Mouse (Mus musculus) heart, adult 2 months (tissue): ENCODE measurements around the gene Polr3b. TPM values are rescaled to one million over a fixed set of nuclear protein-coding genes. Genes with fewer than 3 reads are reported as not detected.

Experiments
- DNase-seq, 2 experiments: peaks; one replicate each; pipeline ENCODE4 v3.0.0; 2021
- H3K27ac ChIP-seq: fragments of 200-600 bp; 2 replicates; pipeline ENCODE4 v1.8.1; 2022
- H3K27me3 ChIP-seq: fragments of 200-500 bp; 2 replicates; pipeline ENCODE4 v1.6.1; 2012; ENCODE audit warnings: mild to moderate bottlenecking, low read length, inconsistent platforms, mixed read lengths; ENCODE audit not compliant: control insufficient read depth, insufficient read depth
- H3K36me3 ChIP-seq: fragments of 200-500 bp; 2 replicates; pipeline ENCODE4 v1.6.1; 2012; ENCODE audit warnings: low read length, inconsistent platforms; ENCODE audit not compliant: control insufficient read depth, insufficient read depth
- H3K4me1 ChIP-seq: fragments of 200-500 bp; 2 replicates; pipeline ENCODE4 v1.6.1; 2011; ENCODE audit warnings: low read length; ENCODE audit not compliant: control insufficient read depth, insufficient read depth
- H3K4me3 ChIP-seq: fragments of 200-600 bp; 2 replicates; pipeline ENCODE4 v1.8.1; 2022
- H3K79me2 ChIP-seq: fragments of 200-500 bp; replicated peaks from 2 replicates; pipeline ENCODE4 v1.6.1; 2012; ENCODE audit warnings: mild to moderate bottlenecking, inconsistent platforms, low read length, moderate library complexity, mixed read lengths; ENCODE audit not compliant: control insufficient read depth, insufficient read depth
- H3K9ac ChIP-seq: fragments of 200-500 bp; 2 replicates; pipeline ENCODE4 v1.6.1; 2012; ENCODE audit warnings: low read depth, mild to moderate bottlenecking, control low read depth, inconsistent platforms, low read length, mixed read lengths
- CTCF ChIP-seq: fragments of 200-600 bp; IDR thresholded peaks from 2 replicates; pipeline ENCODE4 v1.8.1; 2022; ENCODE audit warnings: antibody characterized with exemption, mild to moderate bottlenecking, moderate library complexity
- EP300 ChIP-seq: fragments of 200-500 bp; IDR thresholded peaks from 2 replicates; pipeline ENCODE4 v1.6.1; 2011; ENCODE audit warnings: low read depth, low read length, control low read depth; ENCODE audit not compliant: insufficient read depth
- POLR2A ChIP-seq: fragments of 200-500 bp; IDR thresholded peaks from 2 replicates; pipeline ENCODE4 v1.6.1; 2011; ENCODE audit warnings: mild to moderate bottlenecking, low read depth, low read length, control low read depth; ENCODE audit not compliant: insufficient read depth
- WGBS: fragments of 180-500 bp; shearing (Covaris S2); methylation state at CpG from one replicate; pipeline ENCODE4 v1.1.7; 2018; 5-methylcytosine and 5-hydroxymethylcytosine counted together
- intact Hi-C: fragments of 180-260 bp; cut with DNase I; formaldehyde crosslinking; loops from one replicate; pipeline ENCODE4 v1.15.1; 2025
- polyA plus RNA-seq: library from polyadenylated mRNA; depleted of rRNA; stranded (reverse); fragments of >200 nt; gene quantifications from 2 replicates; pipeline ENCODE4 v1.2.3, GENCODE M21; 2012
- total RNA-seq, 2 experiments: library from RNA; stranded (reverse); gene quantifications; 2 replicates each; pipeline ENCODE4 v1.2.3; 2021

Gene Polr3b
- total and polyA plus RNA-seq, 3 experiments = 3.0 to 10.9 (median 8.9) TPM

GRCm38 (mm10) chr10:84659281-84659680, 37.2 kb downstream of the Polr3b start:
- WGBS = 95% methylated on average over 3 of the region's 3 CpGs
- no peak for TF ChIP-seq CTCF
- TF ChIP-seq EP300 = no peak
- TF ChIP-seq POLR2A = no peak
- no peak overlapping the region for H3K4me3 ChIP-seq
- no peak overlapping the region for H3K9ac ChIP-seq
- DNase-seq = no peak
- intact Hi-C loops = loop anchor here (5.0 to 10.0 kb wide), 2 partner anchors 43 to 466 kb away; partner anchors contain the start of gene Mterf2
- peaks cover 14% of the 10 kb centered on the region for H3K4me1 ChIP-seq
- H3K27me3 ChIP-seq = no peaks in the 10 kb centered on the region
- H3K27ac ChIP-seq = no peak overlapping the region
- no peaks in the 10 kb centered on the region for H3K79me2 ChIP-seq
- H3K36me3 ChIP-seq = peaks cover 13% of the 10 kb centered on the region

GRCm38 (mm10) chr10:84662138-84662537, 40.0 kb downstream of the Polr3b start:
- 95% methylated on average over 6 of the region's 6 CpGs for WGBS
- H3K27ac ChIP-seq = no peak overlapping the region
- no peak overlapping the region for H3K9ac ChIP-seq
- peaks cover 7% of the 10 kb centered on the region for H3K4me1 ChIP-seq
- no peak for TF ChIP-seq POLR2A
- TF ChIP-seq EP300 = no peak
- no peak for TF ChIP-seq CTCF
- no peaks in the 10 kb centered on the region for H3K79me2 ChIP-seq
- H3K4me3 ChIP-seq = no peak overlapping the region
- H3K27me3 ChIP-seq = no peaks in the 10 kb centered on the region
- intact Hi-C loops = no loop called here
- peaks cover 11% of the 10 kb centered on the region for H3K36me3 ChIP-seq
- DNase-seq = no peak

GRCm38 (mm10) chr10:84665713-84666260, 43.7 kb downstream of the Polr3b start:
- TF ChIP-seq POLR2A = no peak
- peak; percentile 21; the same call in 1 of the 2 replicates for TF ChIP-seq CTCF
- TF ChIP-seq EP300 = no peak
- intact Hi-C loops = no loop called here
- no peak overlapping the region for H3K27ac ChIP-seq
- no peaks in the 10 kb centered on the region for H3K79me2 ChIP-seq
- H3K9ac ChIP-seq = no peak overlapping the region
- no peaks in the 10 kb centered on the region for H3K36me3 ChIP-seq
- H3K4me1 ChIP-seq = no peaks in the 10 kb centered on the region
- peak in 1 of 2 experiments; percentile 31 for DNase-seq
- no peak overlapping the region for H3K4me3 ChIP-seq
- no peaks in the 10 kb centered on the region for H3K27me3 ChIP-seq
- WGBS = 34% methylated on average over 3 of the region's 3 CpGs

GRCm38 (mm10) chr10:84675653-84676052, 53.6 kb downstream of the Polr3b start:
- H3K36me3 ChIP-seq = peaks cover 4% of the 10 kb centered on the region; the same call in 1 of the 2 replicates
- intact Hi-C loops = no loop called here

GRCm38 (mm10) chr10:84676511-84676910, 54.4 kb downstream of the Polr3b start:
- Histone ChIP-seq H3K79me2 (no peaks in the 10 kb centered on the region), H3K4me3 (no peak overlapping the region), H3K4me1 (peaks cover 2% of the 10 kb centered on the region; the same call in 1 of the 2 replicates), H3K9ac (no peak overlapping the region), H3K27ac (no peak overlapping the region), H3K36me3 (peaks cover 4% of the 10 kb centered on the region; the same call in 1 of the 2 replicates), H3K27me3 (no peaks in the 10 kb centered on the region)
- no peak for TF ChIP-seq CTCF
- no peak for TF ChIP-seq EP300
- no peak for TF ChIP-seq POLR2A
- 91% methylated on average over 8 of the region's 8 CpGs for WGBS
- intact Hi-C loops = no loop called here
- no peak for DNase-seq

More at GRCm38 (mm10) chr10:84675653-84676052, 53.6 kb downstream of the Polr3b start:
- H3K79me2 ChIP-seq = no peaks in the 10 kb centered on the region
- no peak for DNase-seq
- no peaks in the 10 kb centered on the region for H3K27me3 ChIP-seq
- no peak overlapping the region for H3K4me3 ChIP-seq
- no peak for TF ChIP-seq CTCF
- TF ChIP-seq POLR2A = no peak
- no peak for TF ChIP-seq EP300
- no peak overlapping the region for H3K27ac ChIP-seq
- peaks cover 2% of the 10 kb centered on the region; the same call in 1 of the 2 replicates for H3K4me1 ChIP-seq
- no peak overlapping the region for H3K9ac ChIP-seq

GRCm38 (mm10) chr10:84677871-84678270, 55.8 kb downstream of the Polr3b start:
- DNase-seq = no peak
- TF ChIP-seq EP300 = no peak
- H3K4me3 ChIP-seq = no peak overlapping the region
- 74% methylated on average over 3 of the region's 3 CpGs for WGBS
- H3K27ac ChIP-seq = peak overlapping the region; percentile 15; the same call in 1 of the 2 replicates
- H3K9ac ChIP-seq = no peak overlapping the region
- no peaks in the 10 kb centered on the region for H3K27me3 ChIP-seq
- intact Hi-C loops = no loop called here
- peaks cover 4% of the 10 kb centered on the region; the same call in 1 of the 2 replicates for H3K36me3 ChIP-seq
- no peaks in the 10 kb centered on the region for H3K79me2 ChIP-seq
- H3K4me1 ChIP-seq = peaks cover 2% of the 10 kb centered on the region; the same call in 1 of the 2 replicates
